Mouse (Mus musculus): ENCODE measurements at regions not wholly inside any gene's neighbourhood (a gene's known extent, or its start where the extent isn't known, plus 50 kb on each side); places are given as distances from the start of the nearest gene placed in this dataset.

GRCm38 (mm10) chr12:15552979-15553680 is 263.6 kb downstream of the Trib2 start:
- Histone ChIP-seq H3K27ac (ENCODE audit: insufficient read depth, low read depth, low read length) (no peak overlapping the region), H3K27me3 (ENCODE audit: control insufficient read depth, insufficient read depth, low read length) (no peaks in the 10 kb centered on the region), H3K4me3 (ENCODE audit: low read depth, low read length) (no peak overlapping the region), H3K4me1 (ENCODE audit: control insufficient read depth, insufficient read depth, insufficient read length, low read length) (no peaks in the 10 kb centered on the region), H3K36me3 (ENCODE audit: control insufficient read depth, insufficient read depth, low read length) (no peaks in the 10 kb centered on the region)
- TF ChIP-seq POLR2A (IDR thresholded peaks at IDR 0.05; ENCODE audit: low read depth, low read length): no peak
- no peak for TF ChIP-seq CTCF (IDR thresholded peaks at IDR 0.05; ENCODE audit: extremely low read depth, insufficient read length, insufficient replicate concordance, low read depth, low read length)
- 25% methylated on average over 6 of the region's 6 CpGs for WGBS

- Histone ChIP-seq H3K27ac (ENCODE audit: insufficient read depth, low read depth, low read length) (no peak overlapping the region), H3K4me3 (ENCODE audit: low read depth, low read length) (no peak overlapping the region), H3K27me3 (ENCODE audit: control insufficient read depth, insufficient read depth, low read length) (no peaks in the 10 kb centered on the region), H3K36me3 (ENCODE audit: control insufficient read depth, insufficient read depth, low read length) (no peaks in the 10 kb centered on the region), H3K4me1 (ENCODE audit: control insufficient read depth, insufficient read depth, insufficient read length, low read length) (no peaks in the 10 kb centered on the region)
- TF ChIP-seq POLR2A (IDR thresholded peaks at IDR 0.05; ENCODE audit: low read depth, low read length): no peak
- no peak for TF ChIP-seq CTCF (IDR thresholded peaks at IDR 0.05; ENCODE audit: extremely low read depth, insufficient read length, insufficient replicate concordance, low read depth, low read length)
- WGBS: 37% methylated on average over 2 of the region's 2 CpGs
These were observed 264.5 kb downstream of the Trib2 start for GRCm38 (mm10) chr12:15552210-15552609.

- no peaks in the 10 kb centered on the region for H3K27me3 ChIP-seq (ENCODE audit: control insufficient read depth, insufficient read depth, low read length)
- no peak for TF ChIP-seq POLR2A (IDR thresholded peaks at IDR 0.05; ENCODE audit: low read depth, low read length)
- no peaks in the 10 kb centered on the region for H3K36me3 ChIP-seq (ENCODE audit: control insufficient read depth, insufficient read depth, low read length)
- H3K4me1 ChIP-seq (ENCODE audit: control insufficient read depth, insufficient read depth, insufficient read length, low read length): no peaks in the 10 kb centered on the region
- 68% methylated on average over 4 of the region's 4 CpGs for WGBS
- H3K4me3 ChIP-seq (ENCODE audit: low read depth, low read length): no peak overlapping the region
- no peak overlapping the region for H3K27ac ChIP-seq (ENCODE audit: insufficient read depth, low read depth, low read length)
These were observed 265.3 kb downstream of the Trib2 start for GRCm38 (mm10) chr12:15551281-15551900.

GRCm38 (mm10) chr12:15544351-15544750 is 272.4 kb downstream of the Trib2 start:
- TF ChIP-seq CTCF (IDR thresholded peaks at IDR 0.05; ENCODE audit: extremely low read depth, insufficient read length, insufficient replicate concordance, low read depth, low read length) (no peak), POLR2A (IDR thresholded peaks at IDR 0.05; ENCODE audit: low read depth, low read length) (no peak)
- WGBS: 43% methylated on average over 1 of the region's 1 CpGs

GRCm38 (mm10) chr12:15542486-15542885 is 274.2 kb downstream of the Trib2 start:
- Histone ChIP-seq H3K36me3 (ENCODE audit: control insufficient read depth, insufficient read depth, low read length) (no peaks in the 10 kb centered on the region), H3K4me1 (ENCODE audit: control insufficient read depth, insufficient read depth, insufficient read length, low read length) (no peaks in the 10 kb centered on the region), H3K27ac (ENCODE audit: insufficient read depth, low read depth, low read length) (no peak overlapping the region), H3K4me3 (ENCODE audit: low read depth, low read length) (no peak overlapping the region), H3K27me3 (ENCODE audit: control insufficient read depth, insufficient read depth, low read length) (no peaks in the 10 kb centered on the region)
- 51% methylated on average over 2 of the region's 2 CpGs for WGBS
- no peak for TF ChIP-seq CTCF (IDR thresholded peaks at IDR 0.05; ENCODE audit: extremely low read depth, insufficient read length, insufficient replicate concordance, low read depth, low read length)
- no peak for TF ChIP-seq POLR2A (IDR thresholded peaks at IDR 0.05; ENCODE audit: low read depth, low read length)

More at GRCm38 (mm10) chr12:15544351-15544750, 272.4 kb downstream of the Trib2 start:
- no peaks in the 10 kb centered on the region for H3K4me1 ChIP-seq (ENCODE audit: control insufficient read depth, insufficient read depth, insufficient read length, low read length)
- H3K4me3 ChIP-seq (ENCODE audit: low read depth, low read length): no peak overlapping the region
- no peak overlapping the region for H3K27ac ChIP-seq (ENCODE audit: insufficient read depth, low read depth, low read length)
- no peaks in the 10 kb centered on the region for H3K27me3 ChIP-seq (ENCODE audit: control insufficient read depth, insufficient read depth, low read length)
- no peaks in the 10 kb centered on the region for H3K36me3 ChIP-seq (ENCODE audit: control insufficient read depth, insufficient read depth, low read length)

GRCm38 (mm10) chr12:15536852-15537368 is 279.8 kb downstream of the Trib2 start:
- TF ChIP-seq CTCF (IDR thresholded peaks at IDR 0.05; ENCODE audit: extremely low read depth, insufficient read length, insufficient replicate concordance, low read depth, low read length) (no peak), POLR2A (IDR thresholded peaks at IDR 0.05; ENCODE audit: low read depth, low read length) (no peak)
- Histone ChIP-seq H3K4me1 (ENCODE audit: control insufficient read depth, insufficient read depth, insufficient read length, low read length) (no peaks in the 10 kb centered on the region), H3K4me3 (ENCODE audit: low read depth, low read length) (no peak overlapping the region), H3K27me3 (ENCODE audit: control insufficient read depth, insufficient read depth, low read length) (no peaks in the 10 kb centered on the region), H3K36me3 (ENCODE audit: control insufficient read depth, insufficient read depth, low read length) (no peaks in the 10 kb centered on the region), H3K27ac (ENCODE audit: insufficient read depth, low read depth, low read length) (no peak overlapping the region)
- WGBS: 71% methylated on average over 8 of the region's 8 CpGs

GRCm38 (mm10) chr12:15536247-15536646 is 280.5 kb downstream of the Trib2 start:
- no peaks in the 10 kb centered on the region for H3K36me3 ChIP-seq (ENCODE audit: control insufficient read depth, insufficient read depth, low read length)
- H3K27me3 ChIP-seq (ENCODE audit: control insufficient read depth, insufficient read depth, low read length): no peaks in the 10 kb centered on the region
- TF ChIP-seq POLR2A (IDR thresholded peaks at IDR 0.05; ENCODE audit: low read depth, low read length): no peak
- TF ChIP-seq CTCF (IDR thresholded peaks at IDR 0.05; ENCODE audit: extremely low read depth, insufficient read length, insufficient replicate concordance, low read depth, low read length): no peak
- no peaks in the 10 kb centered on the region for H3K4me1 ChIP-seq (ENCODE audit: control insufficient read depth, insufficient read depth, insufficient read length, low read length)
- H3K4me3 ChIP-seq (ENCODE audit: low read depth, low read length): no peak overlapping the region
- no peak overlapping the region for H3K27ac ChIP-seq (ENCODE audit: insufficient read depth, low read depth, low read length)
- 87% methylated on average over 5 of the region's 5 CpGs for WGBS
